Comparison of ENCODE assay signal across 25 mouse cellular contexts in the genomic region with DNA sequence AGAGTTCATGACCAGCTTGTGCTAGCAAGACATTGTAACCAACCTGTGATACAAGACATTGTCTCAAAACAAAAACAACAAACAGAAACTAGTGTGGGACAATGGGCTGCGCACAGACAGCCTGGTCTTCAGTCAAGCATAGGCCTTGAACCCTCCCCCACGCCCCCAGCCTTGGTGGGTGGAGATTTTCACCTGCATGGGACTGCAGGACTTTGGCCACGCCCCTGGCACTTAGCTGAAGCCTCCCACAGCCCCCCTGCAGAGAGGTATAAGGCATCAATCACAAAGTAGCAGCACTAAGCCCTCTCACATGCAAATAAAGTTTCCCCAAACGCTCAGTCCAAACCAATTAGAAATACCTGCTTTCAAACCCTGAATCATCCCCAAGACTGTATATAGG.
"Had no signal": no experiment of that assay in that cellular context is flagged by ENCODE, and none has a peak within 500 bp of the region (broad histone marks: within the 10 kb centered on the region; RNA-seq: fewer than 3 reads in every experiment).

No protein-coding gene starts in this region.

- H3K27ac ChIP-seq: layer of hippocampus, adult 2 months; left cerebral cortex, adult 2 months; limb, embryonic 13.5 days; liver, embryonic 12.5 days; liver, embryonic 15.5 days; lung, embryonic 15.5 days; midbrain, embryonic 12.5 days; midbrain, embryonic 15.5 days; neural tube, embryonic 12.5 days; neural tube, embryonic 15.5 days; stomach, postnatal 0 days had no signal

- H3K4me3 ChIP-seq: layer of hippocampus, adult 2 months; left cerebral cortex, adult 2 months; limb, embryonic 13.5 days; liver, embryonic 12.5 days; liver, embryonic 15.5 days; lung, embryonic 15.5 days; megakaryocyte, embryonic 14.5 days; midbrain, embryonic 12.5 days; midbrain, embryonic 15.5 days; neural tube, embryonic 12.5 days; neural tube, embryonic 15.5 days had no signal

- ATAC-seq: liver, embryonic 12.5 days; midbrain, embryonic 15.5 days had no signal

- H3K4me2 ChIP-seq: limb, embryonic 13.5 days; liver, embryonic 12.5 days; liver, embryonic 15.5 days; lung, embryonic 15.5 days; midbrain, embryonic 12.5 days; midbrain, embryonic 15.5 days; neural tube, embryonic 12.5 days; neural tube, embryonic 15.5 days had no signal

- H3K36me3 ChIP-seq: limb, embryonic 13.5 days; liver, embryonic 12.5 days; liver, embryonic 15.5 days; lung, embryonic 15.5 days; midbrain, embryonic 12.5 days; midbrain, embryonic 15.5 days; neural tube, embryonic 12.5 days; neural tube, embryonic 15.5 days had no signal

- H3K9ac ChIP-seq: limb, embryonic 13.5 days; liver, embryonic 12.5 days; liver, embryonic 15.5 days; lung, embryonic 15.5 days; midbrain, embryonic 12.5 days; midbrain, embryonic 15.5 days; neural tube, embryonic 12.5 days; neural tube, embryonic 15.5 days had no signal

- H3K9me3 ChIP-seq: limb, embryonic 13.5 days; liver, embryonic 12.5 days; liver, embryonic 15.5 days; lung, embryonic 15.5 days; megakaryocyte, embryonic 14.5 days; midbrain, embryonic 12.5 days; midbrain, embryonic 15.5 days; neural tube, embryonic 12.5 days; neural tube, embryonic 15.5 days had no signal

- H3K4me1 ChIP-seq: limb, embryonic 13.5 days; liver, embryonic 12.5 days; liver, embryonic 15.5 days; lung, embryonic 15.5 days; midbrain, embryonic 12.5 days; midbrain, embryonic 15.5 days; neural tube, embryonic 12.5 days; neural tube, embryonic 15.5 days had no signal

- DNase-seq: kidney, adult 9 months; kidney, postnatal 14 days; kidney, postnatal 4 days; layer of hippocampus, postnatal 36 days; liver; lung, adult 18-20 months; lung, postnatal 10 days; lung, postnatal 36 days; right cerebral cortex, adult 18-20 months; right cerebral cortex, postnatal 14 days; right cerebral cortex, postnatal 4 days; thymus, adult 18-20 months; thymus, postnatal 36 days had no signal

- H3K27me3 ChIP-seq: liver, embryonic 12.5 days; liver, embryonic 15.5 days; lung, embryonic 15.5 days; megakaryocyte, embryonic 14.5 days; midbrain, embryonic 12.5 days; midbrain, embryonic 15.5 days; neural tube, embryonic 12.5 days; neural tube, embryonic 15.5 days had no signal
